Mouse (Mus musculus) heart, adult 2 months (tissue): ENCODE data around the gene Gm17359. TPM values are rescaled to one million over a fixed set of nuclear protein-coding genes. Genes with fewer than 3 reads are reported as not detected.
A peak's percentile ranks its signal among the peaks of the same experiment; 100 is the strongest.
"Not testable (repeated sequence)": the region's sequence is repeated elsewhere in the genome, so short reads cannot be mapped to it uniquely, and the experiment has no call there.

ENCODE experiments used
- DNase-seq, 2 experiments: peaks; one replicate each; pipeline ENCODE4 v3.0.0; 2021
- H3K27ac ChIP-seq: fragments of 200-600 bp; 2 replicates; pipeline ENCODE4 v1.8.1; 2022
- H3K27me3 ChIP-seq: fragments of 200-500 bp; 2 replicates; pipeline ENCODE4 v1.6.1; 2012; ENCODE audit warnings: mild to moderate bottlenecking, low read length, inconsistent platforms, mixed read lengths; ENCODE audit not compliant: control insufficient read depth, insufficient read depth
- H3K36me3 ChIP-seq: fragments of 200-500 bp; 2 replicates; pipeline ENCODE4 v1.6.1; 2012; ENCODE audit warnings: low read length, inconsistent platforms; ENCODE audit not compliant: control insufficient read depth, insufficient read depth
- H3K4me1 ChIP-seq: fragments of 200-500 bp; 2 replicates; pipeline ENCODE4 v1.6.1; 2011; ENCODE audit warnings: low read length; ENCODE audit not compliant: control insufficient read depth, insufficient read depth
- H3K4me3 ChIP-seq: fragments of 200-600 bp; 2 replicates; pipeline ENCODE4 v1.8.1; 2022
- H3K79me2 ChIP-seq: fragments of 200-500 bp; replicated peaks from 2 replicates; pipeline ENCODE4 v1.6.1; 2012; ENCODE audit warnings: mild to moderate bottlenecking, inconsistent platforms, low read length, moderate library complexity, mixed read lengths; ENCODE audit not compliant: control insufficient read depth, insufficient read depth
- H3K9ac ChIP-seq: fragments of 200-500 bp; 2 replicates; pipeline ENCODE4 v1.6.1; 2012; ENCODE audit warnings: low read depth, mild to moderate bottlenecking, control low read depth, inconsistent platforms, low read length, mixed read lengths
- CTCF ChIP-seq: fragments of 200-600 bp; IDR thresholded peaks from 2 replicates; pipeline ENCODE4 v1.8.1; 2022; ENCODE audit warnings: antibody characterized with exemption, mild to moderate bottlenecking, moderate library complexity
- EP300 ChIP-seq: fragments of 200-500 bp; IDR thresholded peaks from 2 replicates; pipeline ENCODE4 v1.6.1; 2011; ENCODE audit warnings: low read depth, low read length, control low read depth; ENCODE audit not compliant: insufficient read depth
- POLR2A ChIP-seq: fragments of 200-500 bp; IDR thresholded peaks from 2 replicates; pipeline ENCODE4 v1.6.1; 2011; ENCODE audit warnings: mild to moderate bottlenecking, low read depth, low read length, control low read depth; ENCODE audit not compliant: insufficient read depth
- WGBS: fragments of 180-500 bp; shearing (Covaris S2); methylation state at CpG from one replicate; pipeline ENCODE4 v1.1.7; 2018; 5-methylcytosine and 5-hydroxymethylcytosine counted together
- intact Hi-C: fragments of 180-260 bp; cut with DNase I; formaldehyde crosslinking; loops from one replicate; pipeline ENCODE4 v1.15.1; 2025
- polyA plus RNA-seq: library from polyadenylated mRNA; depleted of rRNA; stranded (reverse); fragments of >200 nt; gene quantifications from 2 replicates; pipeline ENCODE4 v1.2.3, GENCODE M21; 2012
- total RNA-seq, 2 experiments: library from RNA; stranded (reverse); gene quantifications; 2 replicates each; pipeline ENCODE4 v1.2.3; 2021

The Gm17359 gene
- total and polyA plus RNA-seq, 3 experiments: 0.14 TPM; not detected in 2

DNA sequence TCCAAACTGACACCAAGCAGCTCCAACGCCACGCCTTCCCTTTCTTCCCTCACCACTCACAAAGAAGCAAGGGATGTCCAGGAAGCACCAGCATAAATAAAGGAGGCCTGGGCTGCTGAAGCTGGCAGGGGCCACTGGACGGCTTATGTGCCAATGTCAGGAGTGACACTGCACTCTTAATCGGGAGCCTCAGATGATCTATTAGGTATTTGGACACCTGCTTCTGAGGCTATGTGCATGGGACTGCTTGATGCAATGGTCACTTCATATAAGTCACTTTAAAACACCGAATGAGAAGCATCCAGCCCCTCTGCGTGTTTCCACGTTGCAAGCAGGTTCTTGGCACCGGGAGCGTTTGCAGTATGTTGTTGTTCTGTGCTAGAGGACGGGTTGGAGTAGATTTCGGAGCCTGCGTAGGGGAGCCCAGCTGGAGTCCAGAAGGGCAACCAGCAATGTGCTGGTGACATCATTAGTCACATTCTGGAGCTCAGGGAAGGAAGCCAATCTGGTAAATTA lies 104.6 kb downstream of the Gm17359 start:
- Histone ChIP-seq H3K4me3 (no peak overlapping the region), H3K79me2 (no peaks in the 10 kb centered on the region), H3K36me3 (no peaks in the 10 kb centered on the region), H3K4me1 (no peaks in the 10 kb centered on the region), H3K27me3 (no peaks in the 10 kb centered on the region), H3K9ac (no peak overlapping the region), H3K27ac (no peak overlapping the region)
- DNase-seq: no peak
- TF ChIP-seq CTCF: no peak
- TF ChIP-seq POLR2A: no peak
- intact Hi-C loops: no loop called here
- 64% methylated on average over 12 of the region's 12 CpGs for WGBS

DNA sequence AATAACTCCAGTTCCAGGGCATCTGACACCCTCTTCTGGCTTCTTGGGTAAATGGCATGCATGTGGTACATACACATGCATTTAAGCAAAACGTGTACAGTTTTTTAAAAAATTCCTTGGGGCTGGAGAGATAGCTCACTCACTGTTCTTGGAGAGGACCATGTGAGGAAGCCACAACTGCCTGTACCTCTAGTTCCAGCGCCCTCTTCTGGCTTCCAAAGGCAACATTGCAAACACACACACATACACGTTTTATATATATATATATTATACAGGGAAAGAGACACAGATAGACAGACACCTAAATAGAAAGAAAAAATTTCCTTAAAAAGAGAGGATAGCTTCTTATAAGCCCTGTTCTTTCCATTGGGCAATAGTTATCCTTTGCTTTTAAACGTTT lies 107.4 kb downstream of the Gm17359 start:
- TF ChIP-seq EP300 (no peak), CTCF (0 out of 2 replicates have a peak, but pooled peaks have one; percentile 6), POLR2A (no peak)
- Histone ChIP-seq H3K4me1 (no peaks in the 10 kb centered on the region), H3K27ac (no peak overlapping the region), H3K9ac (no peak overlapping the region), H3K36me3 (no peaks in the 10 kb centered on the region), H3K79me2 (no peaks in the 10 kb centered on the region), H3K27me3 (no peaks in the 10 kb centered on the region), H3K4me3 (no peak overlapping the region)
- DNase-seq: no peak
- 70% methylated on average over 4 of the region's 4 CpGs for WGBS
- intact Hi-C loops: no loop called here

DNA sequence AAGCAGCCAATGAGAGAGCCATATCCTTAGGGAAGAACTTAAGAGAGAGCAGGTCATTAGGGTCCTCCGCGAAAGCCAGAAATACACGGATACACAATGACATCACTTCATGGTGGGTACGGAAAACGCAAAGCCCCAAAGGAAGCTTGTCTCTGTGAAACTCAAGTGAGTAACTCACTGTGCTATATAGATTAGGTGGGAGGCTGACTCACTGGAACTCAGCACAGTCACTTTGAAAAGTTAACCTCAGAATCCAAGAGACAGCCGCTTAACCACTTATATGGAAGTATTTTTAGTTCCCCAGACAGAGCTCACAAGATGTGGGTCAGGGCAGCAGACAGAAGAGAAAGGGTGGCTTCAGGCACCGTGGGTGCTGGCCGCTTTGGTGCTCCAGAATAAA lies 108.6 kb downstream of the Gm17359 start:
- H3K27ac ChIP-seq: peak overlapping the region; percentile 15
- H3K79me2 ChIP-seq: no peaks in the 10 kb centered on the region
- DNase-seq: no peak
- no peaks in the 10 kb centered on the region for H3K27me3 ChIP-seq
- intact Hi-C loops: loop anchor here (5.0 kb wide), 1 partner anchor 57 kb away; no protein-coding TSS in a partner anchor
- H3K9ac ChIP-seq: no peak overlapping the region
- 33% methylated on average over 8 of the region's 8 CpGs for WGBS
- no peaks in the 10 kb centered on the region for H3K4me1 ChIP-seq
- no peak overlapping the region for H3K4me3 ChIP-seq
- no peaks in the 10 kb centered on the region for H3K36me3 ChIP-seq
- TF ChIP-seq CTCF (no peak), EP300 (no peak), POLR2A (no peak)

DNA sequence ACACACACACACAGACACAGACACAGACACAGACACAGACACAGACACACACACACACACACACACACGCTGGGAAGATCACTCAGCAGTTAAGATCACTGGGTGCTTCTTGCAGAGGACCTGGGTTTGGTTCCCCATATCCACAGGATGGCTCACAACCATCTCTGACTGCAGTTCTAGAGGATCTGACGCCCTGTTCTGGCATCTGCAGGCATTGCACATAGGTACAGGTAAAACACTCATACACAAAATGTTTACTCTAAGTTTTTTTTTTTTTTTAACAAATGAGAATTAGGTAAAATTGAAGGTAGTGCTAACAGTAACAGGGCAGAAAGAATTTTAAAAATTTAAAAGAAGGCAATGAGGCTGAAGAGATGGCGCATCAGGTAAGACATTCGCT lies 109.7 kb downstream of the Gm17359 start:
- TF ChIP-seq POLR2A: no peak
- TF ChIP-seq CTCF: peak; percentile 27; the same call in 1 of the 2 replicates
- TF ChIP-seq EP300: no peak
- intact Hi-C loops: loop anchor here (5.0 kb wide), 1 partner anchor 56 kb away; no protein-coding TSS in a partner anchor
- Histone ChIP-seq H3K4me1 (no peaks in the 10 kb centered on the region), H3K4me3 (no peak overlapping the region), H3K27me3 (no peaks in the 10 kb centered on the region), H3K79me2 (no peaks in the 10 kb centered on the region), H3K27ac (no peak overlapping the region), H3K9ac (no peak overlapping the region), H3K36me3 (no peaks in the 10 kb centered on the region)
- WGBS: 93% methylated on average over 4 of the region's 4 CpGs
- DNase-seq: no peak

DNA sequence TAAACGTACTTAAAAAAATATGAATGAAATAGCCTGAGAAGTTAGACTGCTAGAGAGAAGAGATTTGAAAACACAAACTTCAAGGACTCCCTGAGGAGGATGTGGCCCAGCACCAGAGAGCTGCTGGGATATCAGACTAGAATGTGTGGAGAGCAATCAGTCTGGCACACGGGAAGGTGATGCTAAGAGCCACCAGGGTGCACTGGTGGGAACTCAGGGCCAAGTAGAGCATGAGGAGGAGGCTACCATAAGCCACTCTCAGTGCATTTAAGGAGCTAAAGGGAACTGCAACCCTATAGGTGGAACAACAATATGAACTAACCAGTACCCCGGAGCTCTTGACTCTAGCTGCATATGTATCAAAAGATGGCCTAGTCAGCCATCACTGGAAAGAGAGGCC lies 110.2 kb downstream of the Gm17359 start:
- not testable (repeated sequence) for H3K27me3 ChIP-seq, H3K4me3 ChIP-seq, H3K79me2 ChIP-seq, H3K4me1 ChIP-seq, H3K9ac ChIP-seq, H3K27ac ChIP-seq, DNase-seq, H3K36me3 ChIP-seq
- intact Hi-C loops: loop anchor here (5.0 kb wide), 1 partner anchor 56 kb away; no protein-coding TSS in a partner anchor
- 81% methylated on average over 3 of the region's 3 CpGs for WGBS

DNA sequence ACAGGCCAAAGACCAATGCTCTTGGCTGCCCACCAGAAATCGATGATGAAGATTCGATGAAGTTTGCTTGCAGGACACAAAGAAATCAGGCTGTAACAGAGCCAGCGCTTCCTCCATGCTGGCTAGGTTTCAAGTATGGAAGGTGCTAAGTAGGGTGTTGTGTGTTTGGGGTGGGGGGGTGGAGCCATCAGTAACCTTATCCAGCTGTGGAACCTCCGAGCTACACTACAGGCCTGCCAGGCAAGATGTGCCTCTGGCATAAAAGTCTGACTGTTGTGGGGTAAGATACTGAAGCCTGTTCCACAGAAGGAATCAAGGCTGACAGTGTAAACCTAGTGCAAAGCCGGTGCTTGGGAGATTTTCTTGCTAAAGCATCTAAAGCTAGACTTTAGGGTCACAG lies 112.0 kb downstream of the Gm17359 start:
- no peak overlapping the region for H3K9ac ChIP-seq
- intact Hi-C loops: loop anchor here (5.0 kb wide), 1 partner anchor 54 kb away; no protein-coding TSS in a partner anchor
- H3K27me3 ChIP-seq: no peaks in the 10 kb centered on the region
- H3K36me3 ChIP-seq: no peaks in the 10 kb centered on the region
- WGBS: 60% methylated on average over 5 of the region's 5 CpGs
- H3K27ac ChIP-seq: no peak overlapping the region
- no peak for DNase-seq
- no peaks in the 10 kb centered on the region for H3K79me2 ChIP-seq
- H3K4me3 ChIP-seq: no peak overlapping the region
- TF ChIP-seq CTCF (no peak), EP300 (no peak), POLR2A (no peak)
- no peaks in the 10 kb centered on the region for H3K4me1 ChIP-seq
